Mouse (Mus musculus) leukemia stem cell, adult 10-12 weeks (primary cell): ENCODE measurements around the gene Olfr1443. TPM values are rescaled to one million over a fixed set of nuclear protein-coding genes. Genes with fewer than 3 reads are reported as not detected.

ENCODE experiments used
- polyA plus RNA-seq: library from polyadenylated mRNA; stranded (reverse); fragments of >175 nt; gene quantifications from 2 replicates; pipeline ENCODE4 v1.2.3, GENCODE M21; 2012; ENCODE audit warnings: low replicate concordance

The Olfr1443 gene
- polyA plus RNA-seq, result not detected in 2 replicates

GRCm38 (mm10) chr19:12677812-12678211 is at the start of gene Olfr1443:
Gene Olfr1443, plus strand, starts transcription at chr19:12678112.

GRCm38 (mm10) chr19:12633176-12633575 is 44.7 kb upstream of the Olfr1443 start, which contains the start of gene Glyat:
Gene Glyat, plus strand, starts transcription at chr19:12633308.

GRCm38 (mm10) chr19:12670139-12670538 is 7.8 kb upstream of the Olfr1443 start, which contains the start of gene Olfr1442:
Gene Olfr1442, plus strand, starts transcription at chr19:12670439.

GRCm38 (mm10) chr19:12695590-12695989 is 17.7 kb downstream of the Olfr1443 start, which contains the start of gene Keg1:
Gene Keg1, plus strand, starts transcription at chr19:12695786.

Other genes with a start within 250 kb of the Olfr1443 start
- 3.4 and 4.1 TPM in 2 replicates for gene Mpeg1, start 217.3 kb upstream of the Olfr1443 start, polyA plus RNA-seq
- gene Dtx4, start 176.7 kb upstream of the Olfr1443 start, polyA plus RNA-seq, result 1.2 and 1.4 TPM in 2 replicates
- gene Fam111a, start 132.4 kb upstream of the Olfr1443 start, polyA plus RNA-seq, result 0.41 and 3.6 TPM in 2 replicates
- gene Gm4952, start 78.1 kb upstream of the Olfr1443 start, polyA plus RNA-seq, result not detected in 2 replicates
- not detected in 2 replicates for gene Glyat, start 44.8 kb upstream of the Olfr1443 start, polyA plus RNA-seq
- gene Olfr1442, start 7.7 kb upstream of the Olfr1443 start, polyA plus RNA-seq, result not detected in 2 replicates
- gene Keg1, start 17.7 kb downstream of the Olfr1443 start, polyA plus RNA-seq, result not detected in 2 replicates
- gene Cntf, start 87.5 kb downstream of the Olfr1443 start, polyA plus RNA-seq, result not detected in 2 replicates
- 27.9 and 41.2 TPM in 2 replicates for gene Zfp91, start 118.0 kb downstream of the Olfr1443 start, polyA plus RNA-seq
- 0.54 and 1.7 TPM in 2 replicates for gene Lpxn, start 118.1 kb downstream of the Olfr1443 start, polyA plus RNA-seq
- gene Gm5244, start 168.6 kb downstream of the Olfr1443 start, polyA plus RNA-seq, result not detected in 2 replicates
- not detected in 2 replicates for gene Olfr1444, start 179.2 kb downstream of the Olfr1443 start, polyA plus RNA-seq
- 0.18 TPM in 1 of 2 replicates, not detected in the other for gene Olfr1445, start 205.7 kb downstream of the Olfr1443 start, polyA plus RNA-seq
- 0.09 TPM in 1 of 2 replicates, not detected in the other for gene Olfr1446, start 215.4 kb downstream of the Olfr1443 start, polyA plus RNA-seq
- gene Olfr1447, start 225.6 kb downstream of the Olfr1443 start, polyA plus RNA-seq, result not detected in 2 replicates
- not detected in 2 replicates for gene Olfr1448, start 246.3 kb downstream of the Olfr1443 start, polyA plus RNA-seq